Mouse (Mus musculus) left cerebral cortex, adult 18-20 months (tissue): ENCODE data around the gene Lhx6. TPM values are rescaled to one million over a fixed set of nuclear protein-coding genes. Genes with fewer than 3 reads are reported as not detected.

ENCODE experiments used
- DNase-seq, 2 experiments: peaks; one replicate each; pipeline ENCODE4 v3.0.0; 2021 to 2022; ENCODE audit warnings: low spot score in 2 of 2, mixed read lengths in 1 of 2
- total RNA-seq, 2 experiments: library from RNA; stranded (reverse); gene quantifications; 2 replicates each; pipeline ENCODE4 v1.2.3; 2021

The Lhx6 gene
- total RNA-seq, 2 experiments from 2014 or later, result 17.9 to 19.8 TPM

GRCm38 (mm10) chr2:36039297-36039985 is 65.8 kb downstream of the Lhx6 start:
- DNase-seq, result no peak

- DNase-seq, result no peak
Observed at GRCm38 (mm10) chr2:36035413-36036081, 69.7 kb downstream of the Lhx6 start.

- no peak for DNase-seq
Observed at GRCm38 (mm10) chr2:36034898-36035297, 70.3 kb downstream of the Lhx6 start.

GRCm38 (mm10) chr2:36033966-36034365 is 71.2 kb downstream of the Lhx6 start:
- no peak for DNase-seq

GRCm38 (mm10) chr2:36032884-36033283 is 72.3 kb downstream of the Lhx6 start:
- no peak for DNase-seq

Other genes with a start within 250 kb of the Lhx6 start
- gene Ttll11, start 125.5 kb downstream of the Lhx6 start, total RNA-seq, result 10 to 100 TPM; 41.1 to 42.7 TPM
- 100 to 1,000 TPM; 191 to 192 TPM for gene Ndufa8, start 56.0 kb downstream of the Lhx6 start, total RNA-seq
- 1 to 10 TPM; 1.0 to 1.3 TPM for gene Morn5, start 56.0 kb downstream of the Lhx6 start, total RNA-seq
- 10 to 100 TPM; 17.0 to 18.9 TPM for gene Mrrf, start 31.0 kb upstream of the Lhx6 start, total RNA-seq
- gene Rbm18, start 31.4 kb upstream of the Lhx6 start, total RNA-seq, result 10 to 100 TPM; 49.1 to 54.2 TPM
- 10 to 100 TPM; 18.0 to 22.4 TPM for gene Ptgs1, start 125.0 kb upstream of the Lhx6 start, total RNA-seq